Mouse (Mus musculus) brain, embryonic 14.5 days (tissue): Measurements from ENCODE around the gene Nin.

ENCODE experiments used
- CTCF ChIP-seq: fragments of 200-500 bp; IDR thresholded peaks from 2 replicates; pipeline ENCODE4 v1.5.1; 2012; ENCODE audit warnings: inconsistent platforms, mild to moderate bottlenecking, moderate library complexity, borderline replicate concordance; ENCODE audit not compliant: insufficient read depth, insufficient read length; ENCODE audit errors: extremely low read depth
- POLR2A ChIP-seq: fragments of 200-500 bp; IDR thresholded peaks from 2 replicates; pipeline ENCODE4 v1.6.1; 2012; ENCODE audit warnings: mild to moderate bottlenecking, inconsistent platforms, borderline replicate concordance; ENCODE audit not compliant: poor library complexity, insufficient read depth, insufficient read length, severe bottlenecking; ENCODE audit errors: extremely low read depth

DNA sequence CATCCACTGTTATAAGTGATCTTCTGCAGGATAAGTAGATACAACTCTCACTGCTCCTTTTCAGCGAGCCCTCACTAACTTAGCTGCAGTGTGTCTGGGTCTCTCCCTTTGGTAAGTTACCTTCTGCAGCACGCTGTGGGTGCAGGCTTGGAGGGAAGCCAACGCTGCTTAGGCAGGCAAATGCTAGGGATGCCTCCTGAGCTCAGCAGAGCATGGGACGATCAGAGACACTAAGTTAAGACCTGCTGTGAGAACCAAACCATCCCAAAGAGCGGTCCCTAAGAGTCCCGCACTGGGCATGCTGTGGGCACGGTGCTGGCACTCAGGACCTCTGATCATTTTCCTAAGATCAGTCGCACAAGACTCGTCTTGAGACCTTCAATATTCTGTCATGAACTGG lies 45.7 kb downstream of the Nin start:
- TF ChIP-seq CTCF (no peak), POLR2A (no peak)
